Mouse (Mus musculus) myocyte (in vitro differentiated cells): ENCODE measurements around the gene Dnmbp. TPM values are rescaled to one million over a fixed set of nuclear protein-coding genes. Genes with fewer than 3 reads are reported as not detected.

Experiments used
- H3K27me3 ChIP-seq: one replicate; pipeline ENCODE4 v1.6.1; 2011; ENCODE audit not compliant: control insufficient read depth, insufficient read depth, insufficient read length
- H3K36me3 ChIP-seq: one replicate; pipeline ENCODE4 v1.6.1; 2011; ENCODE audit not compliant: control insufficient read depth, insufficient read depth
- H3K4me2 ChIP-seq: one replicate; pipeline ENCODE4 v1.6.1; 2011; ENCODE audit warnings: low read depth, control low read depth
- H3K4me3 ChIP-seq: one replicate; pipeline ENCODE4 v1.5.1; 2011; ENCODE audit warnings: mild to moderate bottlenecking, control low read depth, moderate library complexity
- H3K79me2 ChIP-seq: one replicate; pipeline ENCODE4 v1.6.1; 2011; ENCODE audit not compliant: control insufficient read depth, insufficient read depth
- H3ac ChIP-seq: one replicate; pipeline ENCODE4 v1.6.1; 2011; ENCODE audit not compliant: control insufficient read depth, insufficient read length
- CEBPB ChIP-seq: IDR thresholded peaks from 2 replicates; pipeline ENCODE4 v1.6.1; 2011; ENCODE audit warnings: mild to moderate bottlenecking, moderate library complexity; ENCODE audit not compliant: poor library complexity, insufficient read depth, severe bottlenecking
- E2F4 ChIP-seq: IDR thresholded peaks from one replicate; pipeline ENCODE4 v1.6.1; 2011; ENCODE audit warnings: mild to moderate bottlenecking, control low read depth, moderate library complexity; ENCODE audit not compliant: insufficient read depth
- MAX ChIP-seq: IDR thresholded peaks from one replicate; pipeline ENCODE4 v1.6.1; 2011; ENCODE audit warnings: low read depth, mild to moderate bottlenecking, control low read depth
- MYOD1 ChIP-seq, 3 experiments: IDR thresholded peaks; one replicate each; pipeline ENCODE4 v1.6.1; 2011; ENCODE audit warnings: control low read depth in 2 of 3, low read depth in 2 of 3, mild to moderate bottlenecking in 2 of 3, moderate library complexity in 1 of 3; ENCODE audit not compliant: insufficient read length in 2 of 3, control insufficient read depth in 1 of 3
- MYOG ChIP-seq, 3 experiments: IDR thresholded peaks; one replicate each; pipeline ENCODE4 v1.6.1; 2011; ENCODE audit warnings: control low read depth in 2 of 3, low read depth in 2 of 3, mild to moderate bottlenecking in 2 of 3; ENCODE audit not compliant: insufficient read length in 2 of 3, control insufficient read depth in 1 of 3, insufficient read depth in 1 of 3
- POLR2A ChIP-seq: IDR thresholded peaks from one replicate; pipeline ENCODE4 v1.6.1; 2011; ENCODE audit warnings: low read depth, mild to moderate bottlenecking, control low read depth, moderate library complexity; ENCODE audit not compliant: insufficient read length
- POLR2AphosphoS2 ChIP-seq: IDR thresholded peaks from one replicate; pipeline ENCODE4 v1.6.1; 2011; ENCODE audit warnings: low read depth, control low read depth; ENCODE audit not compliant: insufficient read length
- REST ChIP-seq: IDR thresholded peaks from one replicate; pipeline ENCODE4 v1.6.1; 2011; ENCODE audit warnings: mild to moderate bottlenecking, control low read depth, moderate library complexity; ENCODE audit not compliant: insufficient read depth, insufficient read length
- SRF ChIP-seq: IDR thresholded peaks from one replicate; pipeline ENCODE4 v1.6.1; 2011; ENCODE audit warnings: low read depth; ENCODE audit not compliant: control insufficient read depth, insufficient read length
- TCF12 ChIP-seq: IDR thresholded peaks from one replicate; pipeline ENCODE4 v1.6.1; 2011; ENCODE audit warnings: mild to moderate bottlenecking, control low read depth; ENCODE audit not compliant: poor library complexity, insufficient read depth, severe bottlenecking
- TCF3 ChIP-seq: IDR thresholded peaks from one replicate; pipeline ENCODE4 v1.6.1; 2011; ENCODE audit warnings: low read depth, control low read depth; ENCODE audit not compliant: insufficient read length
- USF1 ChIP-seq: IDR thresholded peaks from one replicate; pipeline ENCODE4 v1.6.1; 2011; ENCODE audit warnings: low read depth, mild to moderate bottlenecking, control low read depth, moderate library complexity
- polyA plus RNA-seq: library from polyadenylated mRNA; unstranded; fragments of >200 nt; fragmentation: generic; extraction: Trizol; gene quantifications from one replicate; pipeline ENCODE4 v1.2.1, GENCODE M21; 2012; ENCODE audit warnings: missing spikeins

Gene Dnmbp
- polyA plus RNA-seq, 1 experiment: 7.8 TPM

- Histone ChIP-seq H3K36me3 (peaks cover 3% of the 10 kb centered on the region), H3K79me2 (no peaks in the 10 kb centered on the region), H3K4me2 (no peak overlapping the region), H3ac (no peak overlapping the region), H3K4me3 (no peak overlapping the region), H3K27me3 (peaks cover 2% of the 10 kb centered on the region)
- no peak for TF ChIP-seq MAX
- no peak for TF ChIP-seq TCF12
- TF ChIP-seq CEBPB: no peak
Measured at GRCm38 (mm10) chr19:43843184-43843583, 96.8 kb downstream of the Dnmbp start.

DNA sequence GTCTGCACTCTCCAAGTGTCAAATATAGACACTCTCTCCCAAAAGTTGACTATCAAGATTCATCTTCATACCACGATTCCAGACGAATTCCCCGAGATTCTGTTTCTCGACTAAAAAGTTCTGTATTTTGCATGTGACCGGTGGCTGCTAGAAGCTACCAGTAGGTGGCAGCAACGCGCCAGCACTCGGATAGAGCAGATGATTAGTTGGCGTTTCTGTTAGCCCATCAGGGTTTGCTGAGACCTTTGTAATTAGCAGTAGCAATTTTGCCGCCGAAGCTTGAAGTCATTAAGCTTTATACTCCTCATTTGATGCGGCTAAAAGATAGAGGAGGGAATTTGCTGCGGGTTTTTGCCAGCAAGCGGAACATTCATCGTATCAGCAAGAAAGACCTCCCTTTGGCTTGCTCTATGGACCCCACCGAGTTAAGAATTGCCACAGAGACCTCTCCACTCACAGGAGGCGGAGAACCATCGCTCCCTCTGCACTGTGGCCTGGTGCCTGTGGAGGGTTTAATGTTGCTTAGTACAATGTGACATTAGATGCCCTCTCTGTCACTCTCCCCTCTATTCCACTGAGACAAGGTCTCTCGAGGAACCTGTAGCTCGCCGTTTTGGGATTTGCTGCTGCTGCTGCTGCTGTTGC is 107.4 kb downstream of the Dnmbp start:
- Histone ChIP-seq H3K4me2 (peak overlapping the region; percentile 63), H3K4me3 (no peak overlapping the region), H3K36me3 (no peaks in the 10 kb centered on the region), H3K27me3 (peaks cover 32% of the 10 kb centered on the region), H3K79me2 (no peaks in the 10 kb centered on the region), H3ac (no peak overlapping the region)
- TF ChIP-seq USF1 (peak; percentile 36), CEBPB (no peak), REST (no peak), E2F4 (no peak)

DNA sequence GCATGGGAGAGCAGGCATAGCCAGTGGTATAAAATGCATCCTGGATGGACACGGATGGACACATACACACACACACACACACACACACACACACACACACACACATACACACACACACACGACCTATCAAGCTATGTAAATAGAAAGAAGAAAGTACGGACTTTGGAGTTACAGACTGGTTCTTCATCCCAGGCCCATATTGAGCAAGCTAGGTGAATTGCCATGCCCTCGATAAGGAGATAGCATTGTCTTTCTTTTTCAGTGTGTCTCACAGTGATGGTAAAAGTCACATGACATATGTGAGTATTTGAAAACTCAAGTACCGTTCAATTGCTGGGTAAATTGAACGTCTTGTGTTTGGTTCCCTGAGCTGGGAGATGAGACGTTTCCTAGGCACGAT is 113.1 kb downstream of the Dnmbp start:
- peaks cover 39% of the 10 kb centered on the region for H3K27me3 ChIP-seq
- no peaks in the 10 kb centered on the region for H3K79me2 ChIP-seq
- TF ChIP-seq MYOG (IDR thresholded peaks at IDR 0.05; ENCODE audit: control insufficient read depth in 1 of 3, insufficient read depth in 1 of 3, insufficient read length in 2 of 3, low read depth in 2 of 3) (no peak), POLR2AphosphoS2 (no peak), CEBPB (no peak), TCF3 (no peak), E2F4 (no peak), TCF12 (no peak), POLR2A (no peak)
- H3ac ChIP-seq: no peak overlapping the region
- no peak overlapping the region for H3K4me2 ChIP-seq
- no peak overlapping the region for H3K4me3 ChIP-seq
- H3K36me3 ChIP-seq: no peaks in the 10 kb centered on the region

DNA sequence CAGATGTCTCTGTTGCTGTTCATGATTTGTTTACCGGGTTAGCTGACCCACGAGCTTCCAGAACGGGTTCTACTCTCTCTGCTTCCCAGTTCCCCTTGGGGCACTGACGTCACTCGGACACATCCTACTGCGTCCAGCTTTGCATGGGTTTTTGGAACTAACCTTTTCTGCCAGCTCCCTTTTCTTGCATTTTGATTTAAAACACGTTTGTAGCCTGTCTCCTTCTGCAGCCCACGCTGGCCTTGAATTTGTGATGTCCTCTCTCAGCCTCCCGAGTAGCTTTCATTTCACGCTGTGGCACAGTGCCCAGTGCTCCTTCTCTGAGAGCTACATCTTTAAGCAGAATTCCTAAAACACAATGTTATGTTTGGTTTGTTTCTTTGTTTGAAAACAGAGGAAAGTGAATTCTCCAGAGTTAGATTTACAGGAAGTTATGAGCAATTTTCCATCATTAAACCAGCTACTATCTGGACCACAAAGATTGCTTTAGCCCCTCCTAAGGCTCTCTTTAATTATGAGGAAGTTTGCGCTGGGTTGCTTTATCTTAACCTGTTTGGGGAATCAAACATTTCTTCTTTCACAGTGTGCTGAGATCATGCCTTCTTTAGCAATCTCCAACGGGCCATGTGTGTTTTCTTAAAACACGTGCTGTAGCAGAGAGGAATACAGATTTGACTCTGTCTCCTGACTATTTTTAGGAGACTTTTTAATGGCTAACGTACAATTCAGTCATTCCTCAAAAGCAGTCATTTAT is 124.2 kb downstream of the Dnmbp start:
- Histone ChIP-seq H3K4me3 (no peak overlapping the region), H3ac (no peak overlapping the region), H3K27me3 (peaks cover 49% of the 10 kb centered on the region), H3K36me3 (no peaks in the 10 kb centered on the region), H3K79me2 (no peaks in the 10 kb centered on the region), H3K4me2 (no peak overlapping the region)
- no peak for TF ChIP-seq POLR2A
- no peak for TF ChIP-seq MYOG (IDR thresholded peaks at IDR 0.05; ENCODE audit: control insufficient read depth in 1 of 3, insufficient read depth in 1 of 3, insufficient read length in 2 of 3, low read depth in 2 of 3)
- TF ChIP-seq MYOD1 (IDR thresholded peaks at IDR 0.05; ENCODE audit: control insufficient read depth in 1 of 3, insufficient read length in 2 of 3, low read depth in 2 of 3): no peak
- no peak for TF ChIP-seq SRF
- TF ChIP-seq E2F4: no peak
- no peak for TF ChIP-seq POLR2AphosphoS2
- TF ChIP-seq REST: no peak
- TF ChIP-seq USF1: no peak
- TF ChIP-seq CEBPB: no peak

- no peak overlapping the region for H3K4me3 ChIP-seq
Measured at GRCm38 (mm10) chr19:43813315-43813714, 126.7 kb downstream of the Dnmbp start.

More at GRCm38 (mm10) chr19:43813315-43813714, 126.7 kb downstream of the Dnmbp start:
- Histone ChIP-seq H3K4me2 (no peak overlapping the region), H3K79me2 (no peaks in the 10 kb centered on the region), H3ac (no peak overlapping the region), H3K36me3 (no peaks in the 10 kb centered on the region), H3K27me3 (peaks cover 46% of the 10 kb centered on the region)
- no peak for TF ChIP-seq TCF12
- TF ChIP-seq MYOG (IDR thresholded peaks at IDR 0.05; ENCODE audit: control insufficient read depth in 1 of 3, insufficient read depth in 1 of 3, insufficient read length in 2 of 3, low read depth in 2 of 3): no peak
- no peak for TF ChIP-seq TCF3
- TF ChIP-seq POLR2AphosphoS2: no peak
- no peak for TF ChIP-seq REST
- TF ChIP-seq MYOD1 (IDR thresholded peaks at IDR 0.05; ENCODE audit: control insufficient read depth in 1 of 3, insufficient read length in 2 of 3, low read depth in 2 of 3): no peak
- no peak for TF ChIP-seq POLR2A
- no peak for TF ChIP-seq MAX
- TF ChIP-seq USF1: no peak
- TF ChIP-seq SRF: no peak
- TF ChIP-seq CEBPB: no peak
- TF ChIP-seq E2F4: no peak
